Mouse (Mus musculus): ENCODE data around the gene Racgap1.

Gene Racgap1

GRCm38 (mm10) chr15:99651163-99651872, at the start of gene Racgap1:
Gene Racgap1 (minus strand): TSS chr15:99651656.
- DNase-seq (ENCODE audit: low spot score), result peak; percentile 92

- no peak for DNase-seq (ENCODE audit: low spot score)
Observed at GRCm38 (mm10) chr15:99700219-99701106, 49.0 kb upstream of the Racgap1 start.

GRCm38 (mm10) chr15:99699715-99700114, 48.3 kb upstream of the Racgap1 start:
- DNase-seq (ENCODE audit: low spot score), result no peak

- DNase-seq (ENCODE audit: low spot score), result no peak
Observed at GRCm38 (mm10) chr15:99698533-99699085, 47.2 kb upstream of the Racgap1 start.

GRCm38 (mm10) chr15:99697309-99697708, 45.9 kb upstream of the Racgap1 start:
- DNase-seq (ENCODE audit: low spot score), result no peak

- no peak for DNase-seq (ENCODE audit: low spot score)
Observed at GRCm38 (mm10) chr15:99691976-99692375, 40.5 kb upstream of the Racgap1 start.

- DNase-seq (ENCODE audit: low spot score), result no peak
Observed at GRCm38 (mm10) chr15:99690924-99691323, 39.5 kb upstream of the Racgap1 start.

- peak; percentile 54 for DNase-seq (ENCODE audit: low spot score)
Observed at GRCm38 (mm10) chr15:99688712-99689111, 37.3 kb upstream of the Racgap1 start.

GRCm38 (mm10) chr15:99684156-99684555, 32.7 kb upstream of the Racgap1 start:
- no peak for DNase-seq (ENCODE audit: low spot score)

GRCm38 (mm10) chr15:99682880-99683279, 31.4 kb upstream of the Racgap1 start:
- DNase-seq (ENCODE audit: low spot score), result no peak

- DNase-seq (ENCODE audit: low spot score), result no peak
Observed at GRCm38 (mm10) chr15:99679008-99679407, 27.6 kb upstream of the Racgap1 start.

GRCm38 (mm10) chr15:99678063-99678800, 26.8 kb upstream of the Racgap1 start:
- no peak for DNase-seq (ENCODE audit: low spot score)

- no peak for DNase-seq (ENCODE audit: low spot score)
Observed at GRCm38 (mm10) chr15:99677089-99677488, 25.6 kb upstream of the Racgap1 start.

GRCm38 (mm10) chr15:99674866-99675265, 23.4 kb upstream of the Racgap1 start:
- no peak for DNase-seq (ENCODE audit: low spot score)

GRCm38 (mm10) chr15:99671783-99672182, 20.3 kb upstream of the Racgap1 start:
- DNase-seq (ENCODE audit: low spot score), result no peak

- DNase-seq (ENCODE audit: low spot score), result no peak
Observed at GRCm38 (mm10) chr15:99670964-99671670, 19.7 kb upstream of the Racgap1 start.

GRCm38 (mm10) chr15:99670154-99670821, 18.8 kb upstream of the Racgap1 start, which contains the start of gene Asic1:
Gene Asic1 (plus strand): TSS chr15:99670368.
- peak; percentile 62 for DNase-seq (ENCODE audit: low spot score)

GRCm38 (mm10) chr15:99669392-99669791, 17.9 kb upstream of the Racgap1 start:
- no peak for DNase-seq (ENCODE audit: low spot score)

- peak; percentile 43 for DNase-seq (ENCODE audit: low spot score)
Observed at GRCm38 (mm10) chr15:99668881-99669280, 17.4 kb upstream of the Racgap1 start.

- DNase-seq (ENCODE audit: low spot score), result no peak
Observed at GRCm38 (mm10) chr15:99667544-99667943, 16.1 kb upstream of the Racgap1 start.

Data from ovary, adult 18-20 months (tissue).